Mouse (Mus musculus) layer of hippocampus, postnatal 10 days (tissue): Measurements from ENCODE around the gene Rtp4. TPM values are rescaled to one million over a fixed set of nuclear protein-coding genes. Genes with fewer than 3 reads are reported as not detected.
A peak's percentile ranks its signal among the peaks of the same experiment; 100 is the strongest.

Experiments
- DNase-seq, 2 experiments: peaks; one replicate each; pipeline ENCODE4 v3.0.0; 2021; ENCODE audit warnings: low spot score in 2 of 2
- total RNA-seq, 2 experiments: library from RNA; stranded (reverse); gene quantifications; 2 replicates each; pipeline ENCODE4 v1.2.3; 2021

The Rtp4 gene
- total RNA-seq, 2 experiments from 2014 or later = 0.60 to 1.1 TPM

DNA sequence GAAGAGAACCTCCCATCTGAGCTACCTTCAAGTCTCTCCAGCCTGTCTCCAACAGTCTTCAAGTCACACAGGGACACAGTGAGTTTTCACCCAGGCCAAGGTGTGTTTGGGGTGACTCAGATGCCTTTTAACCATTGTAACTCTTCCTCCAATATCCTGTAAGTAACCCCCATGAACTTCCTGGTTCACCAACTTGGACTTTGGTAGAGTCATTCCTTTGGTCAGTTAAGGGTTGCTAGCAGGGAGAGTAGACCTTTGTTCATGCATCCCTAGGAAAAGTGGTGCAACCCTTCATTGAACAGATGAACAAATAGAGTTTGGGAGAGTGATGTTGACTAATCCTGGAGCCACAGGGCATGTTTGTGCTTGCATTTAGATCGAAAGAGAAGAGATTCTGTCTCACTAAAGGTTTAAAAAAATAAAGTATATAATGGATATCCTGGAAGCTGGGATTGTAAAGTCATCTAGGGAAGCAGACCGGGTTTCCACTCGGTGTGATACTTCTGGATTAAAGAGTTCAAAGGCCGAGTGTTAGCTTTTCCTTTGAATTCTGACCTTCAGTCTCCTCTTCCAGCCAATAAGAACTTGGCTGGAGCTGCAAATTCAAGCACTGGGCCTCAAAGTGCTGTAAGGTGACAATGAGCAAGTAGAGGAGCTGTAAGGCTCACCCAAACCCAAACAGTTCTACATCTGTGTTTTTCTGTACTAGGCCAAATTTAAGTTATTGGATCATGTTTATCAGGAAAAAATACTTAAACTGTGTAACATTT is 8.7 kb upstream of the Rtp4 start:
- DNase-seq = no peak

DNA sequence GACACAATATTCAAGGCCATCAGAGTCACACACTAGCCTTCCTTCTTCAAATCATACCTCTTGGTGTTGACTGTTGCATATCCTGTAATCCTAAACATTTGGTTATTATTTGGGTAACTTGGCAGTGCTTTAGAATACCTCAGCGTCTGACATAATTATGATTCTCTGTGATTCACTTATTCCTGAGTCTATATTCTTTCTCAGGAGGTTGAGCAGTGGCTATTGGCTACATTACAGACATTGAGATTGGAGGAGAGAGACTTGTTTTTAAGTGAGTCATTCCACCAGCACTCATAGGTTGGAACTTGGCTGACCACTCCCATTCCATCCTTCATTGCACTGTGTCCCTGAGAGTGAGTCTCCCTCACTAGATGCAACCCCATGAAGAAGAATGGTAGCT is 6.7 kb upstream of the Rtp4 start:
- no peak for DNase-seq

- DNase-seq = peak in 1 of 2 experiments; percentile 38
Observed at GRCm38 (mm10) chr16:23515766-23516165, 4.3 kb upstream of the Rtp4 start.

DNA sequence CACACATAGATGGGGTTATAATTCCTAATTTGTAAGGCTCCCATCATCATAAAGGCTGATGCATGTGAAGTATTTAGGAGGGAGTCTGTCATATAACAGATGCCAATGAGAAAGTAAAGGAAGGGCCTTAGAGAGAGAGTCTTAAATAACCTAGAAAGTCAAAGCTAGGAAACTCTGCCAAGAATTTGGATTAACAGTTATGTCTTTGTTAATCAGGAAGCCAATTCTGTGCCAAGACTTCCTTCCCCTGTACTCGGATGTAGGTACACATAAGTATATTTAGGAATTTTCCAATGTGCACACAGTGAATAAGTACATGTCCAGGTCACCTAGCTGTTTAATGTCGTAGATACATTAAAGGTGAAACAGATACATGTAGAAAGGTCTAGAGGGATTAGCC is 3.5 kb upstream of the Rtp4 start:
- DNase-seq = no peak

DNA sequence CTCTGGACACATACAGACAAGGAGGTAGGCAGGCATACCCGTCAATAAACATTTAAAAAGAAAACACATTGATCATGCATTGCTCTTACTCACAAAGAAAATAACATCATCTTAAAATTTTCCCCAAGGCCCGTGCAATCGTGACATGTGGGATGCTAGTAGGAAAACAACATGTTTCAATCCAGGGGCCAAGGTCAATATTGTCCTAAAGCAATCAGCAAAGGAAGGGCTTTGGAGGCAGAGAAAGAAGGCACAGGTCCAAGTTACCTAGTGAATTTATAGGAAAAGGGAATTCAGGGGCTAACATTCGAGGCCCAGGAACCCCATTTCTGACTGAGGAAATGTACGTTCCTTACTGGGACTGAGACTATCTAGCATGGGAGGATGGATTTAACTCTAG is 2.9 kb upstream of the Rtp4 start:
- DNase-seq = no peak

DNA sequence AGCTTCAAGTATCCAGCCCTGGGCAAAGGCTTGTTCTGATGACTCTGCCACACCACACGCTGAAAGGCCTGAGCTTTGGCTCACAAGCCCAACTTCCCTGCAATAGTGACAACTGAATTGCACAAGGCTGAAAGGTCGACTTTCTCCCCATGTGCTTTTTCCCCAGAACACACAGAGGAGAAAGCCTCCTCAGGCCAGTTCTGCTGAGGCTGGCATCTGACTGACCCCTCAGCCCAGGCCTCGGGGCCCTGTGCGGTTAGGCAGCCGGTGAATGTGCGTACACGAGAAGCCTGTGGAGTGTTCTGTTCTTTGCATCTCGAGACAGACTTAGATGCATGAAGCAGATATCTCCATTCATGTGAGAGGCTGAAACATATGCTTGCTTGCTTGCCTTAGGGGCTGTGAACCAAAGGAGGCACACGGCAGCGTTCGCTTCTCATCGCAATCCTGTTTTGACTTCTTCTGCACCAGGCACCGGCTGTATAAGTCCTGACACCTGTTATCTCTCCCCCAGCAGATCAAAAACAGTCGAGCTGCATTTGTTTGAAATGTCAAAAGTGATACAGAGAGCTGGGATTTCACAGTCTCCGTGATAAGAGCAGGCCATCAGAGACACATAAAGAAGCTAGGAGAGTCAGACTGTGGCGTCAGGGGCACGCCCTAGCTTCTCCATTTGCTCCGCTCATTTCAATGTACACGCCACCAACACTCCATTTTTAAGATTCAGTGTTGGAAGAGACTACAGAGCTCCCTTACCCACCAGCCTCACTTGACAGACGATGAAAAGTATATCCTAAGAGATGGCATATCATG is 2.1 kb upstream of the Rtp4 start:
- peak in 1 of 2 experiments; percentile 27 for DNase-seq

DNA sequence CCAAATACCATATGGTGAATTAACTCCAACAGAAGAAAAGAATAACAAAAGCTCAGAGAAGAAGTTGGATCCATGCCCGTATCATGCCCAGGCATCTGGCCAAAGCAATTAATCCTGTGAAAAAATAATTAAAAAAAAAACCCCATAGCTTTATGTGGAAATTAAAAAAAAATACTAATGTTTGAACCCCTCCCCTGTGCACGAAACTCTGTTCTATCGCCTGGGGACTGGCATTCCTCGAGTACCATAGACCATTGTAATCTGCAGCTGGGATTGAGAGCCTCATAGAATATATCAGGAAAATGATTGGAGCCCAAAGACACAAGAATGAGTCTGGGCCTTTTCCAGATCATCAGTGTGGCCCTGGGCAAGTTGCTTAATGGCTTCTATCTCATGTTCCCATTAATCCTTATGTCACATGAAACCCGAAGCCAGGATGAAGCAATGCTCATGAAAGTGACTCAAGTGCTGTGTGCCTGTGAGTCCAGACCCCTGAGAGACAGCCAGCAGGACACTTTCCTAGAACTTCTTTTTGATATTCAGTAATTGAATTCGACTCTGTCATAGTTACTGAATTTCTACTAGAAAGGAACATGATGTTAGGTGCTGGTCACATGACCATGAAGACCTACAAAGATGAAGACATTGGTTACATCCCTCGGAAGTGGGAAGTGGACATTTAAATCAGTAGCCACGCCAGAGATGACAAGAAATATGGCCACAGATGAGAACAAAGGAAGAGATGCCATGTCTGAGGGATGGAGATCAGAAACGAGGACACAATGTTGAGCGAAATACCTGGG is 1.3 kb upstream of the Rtp4 start:
- peak in 1 of 2 experiments; percentile 44 for DNase-seq

- no peak for DNase-seq
Observed at GRCm38 (mm10) chr16:23519771-23520170, 320 bp upstream of the Rtp4 start.

DNA sequence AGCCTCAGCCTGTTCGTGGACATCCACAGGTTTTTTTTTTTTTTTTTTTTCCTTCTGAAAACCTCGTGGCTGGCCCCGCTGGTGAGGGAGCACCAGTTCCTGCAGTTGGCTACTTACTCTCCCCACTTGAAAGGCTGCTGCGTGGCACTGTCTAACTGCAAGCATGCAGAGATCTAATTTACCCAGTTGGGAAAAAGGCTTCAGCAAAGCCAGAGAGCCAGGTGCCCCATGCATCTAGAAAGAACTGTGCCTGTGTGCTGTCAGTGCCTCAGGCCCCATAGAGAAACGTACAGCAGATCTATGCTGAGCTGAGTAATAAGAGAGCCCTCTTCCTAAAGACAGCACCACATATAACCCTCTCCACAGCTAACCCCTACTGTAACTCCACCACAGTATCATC is 1.0 kb downstream of the Rtp4 start:
- peak in 1 of 2 experiments; percentile 27 for DNase-seq

GRCm38 (mm10) chr16:23522081-23522480 is 2.0 kb downstream of the Rtp4 start:
- no peak for DNase-seq

- no peak for DNase-seq
Observed at GRCm38 (mm10) chr16:23529186-23529585, 9.1 kb downstream of the Rtp4 start.

- DNase-seq = no peak
Observed at GRCm38 (mm10) chr16:23533707-23534106, 13.6 kb downstream of the Rtp4 start.

GRCm38 (mm10) chr16:23541046-23541445 is 21.0 kb downstream of the Rtp4 start:
- no peak for DNase-seq

DNA sequence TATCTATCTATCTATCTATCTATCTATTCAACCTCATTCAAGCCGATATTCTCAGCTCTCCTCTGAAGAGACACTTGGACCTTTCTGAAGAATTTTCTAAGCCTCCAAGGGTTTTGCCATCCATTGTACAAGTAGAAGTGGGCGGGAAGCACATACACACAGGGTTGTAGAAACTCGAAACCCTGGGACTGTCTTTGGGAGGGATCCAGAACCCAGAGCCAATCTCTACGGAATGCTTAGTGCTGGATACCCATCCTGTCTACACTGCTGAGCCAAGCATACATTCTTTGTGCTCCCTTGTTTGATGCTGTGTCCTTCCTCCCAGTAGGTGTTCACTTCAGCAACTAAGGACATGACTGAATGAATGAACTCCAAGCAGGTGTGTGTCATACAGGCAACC is 22.8 kb downstream of the Rtp4 start:
- DNase-seq = no peak

GRCm38 (mm10) chr16:23544361-23544760 is 24.3 kb downstream of the Rtp4 start:
- no peak for DNase-seq

GRCm38 (mm10) chr16:23547783-23548182 is 27.7 kb downstream of the Rtp4 start:
- no peak for DNase-seq

DNA sequence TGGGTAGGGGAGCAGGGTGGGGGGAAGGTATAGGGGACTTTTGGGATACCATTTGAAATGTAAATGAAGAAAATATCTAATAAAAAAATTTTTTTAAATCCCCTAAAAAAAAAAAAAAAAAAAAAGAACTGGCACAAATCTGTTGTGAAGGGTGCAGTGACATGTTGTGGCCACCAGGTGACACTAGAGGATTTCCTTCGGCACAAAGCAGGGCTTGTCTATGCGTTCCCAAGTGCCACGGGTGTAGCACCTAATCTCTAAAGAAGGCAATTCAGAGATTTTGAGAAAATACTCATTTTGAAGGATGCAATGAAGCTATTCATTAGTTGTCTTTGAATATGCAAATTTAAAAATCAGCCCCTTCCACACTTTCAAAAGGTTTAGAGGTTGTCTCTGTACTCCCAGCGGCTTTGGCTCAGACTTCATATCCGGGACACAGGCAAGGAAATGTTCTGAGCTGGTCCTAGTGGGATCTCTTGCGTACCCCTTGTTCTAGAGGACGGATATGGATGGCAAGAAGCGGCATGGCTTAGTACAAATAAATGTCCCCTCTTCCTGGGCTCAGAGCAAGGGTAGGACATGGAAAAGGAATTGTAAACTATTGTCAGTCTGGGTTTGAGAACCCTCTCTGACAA is 30.4 kb downstream of the Rtp4 start:
- DNase-seq = peak; percentile 67 to 73

DNA sequence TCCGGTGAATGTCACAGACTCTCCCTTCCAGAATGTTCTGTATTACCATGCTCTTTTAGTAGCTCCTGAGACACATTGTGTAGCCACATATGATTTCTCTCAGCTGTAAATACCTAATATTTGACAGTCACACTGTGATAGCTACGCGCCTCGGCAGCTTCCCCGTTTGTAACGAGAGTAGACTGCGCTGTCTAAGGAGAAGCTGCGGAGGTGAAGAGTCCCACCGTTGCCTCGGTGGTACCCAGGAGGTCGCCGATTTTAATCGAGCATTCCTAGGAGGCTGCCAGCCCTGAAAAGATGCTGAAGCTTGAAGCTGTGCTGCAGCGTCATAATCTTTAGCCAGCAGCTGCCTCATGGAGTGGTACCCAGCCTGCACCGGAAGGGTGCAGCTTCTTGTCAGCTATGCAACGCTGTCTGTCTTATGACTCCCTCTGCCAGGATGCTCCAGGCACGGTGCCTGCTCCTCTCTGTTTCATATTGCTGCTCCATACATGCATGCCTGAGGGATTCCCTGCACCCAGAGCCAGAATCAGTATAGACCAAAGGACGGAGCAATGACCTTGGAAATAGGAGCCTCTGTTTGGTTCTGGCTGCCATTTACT is 31.0 kb downstream of the Rtp4 start:
- DNase-seq = no peak

- no peak for DNase-seq
Observed at GRCm38 (mm10) chr16:23554673-23555072, 34.6 kb downstream of the Rtp4 start.

GRCm38 (mm10) chr16:23557195-23557594 is 37.1 kb downstream of the Rtp4 start:
- no peak for DNase-seq

DNA sequence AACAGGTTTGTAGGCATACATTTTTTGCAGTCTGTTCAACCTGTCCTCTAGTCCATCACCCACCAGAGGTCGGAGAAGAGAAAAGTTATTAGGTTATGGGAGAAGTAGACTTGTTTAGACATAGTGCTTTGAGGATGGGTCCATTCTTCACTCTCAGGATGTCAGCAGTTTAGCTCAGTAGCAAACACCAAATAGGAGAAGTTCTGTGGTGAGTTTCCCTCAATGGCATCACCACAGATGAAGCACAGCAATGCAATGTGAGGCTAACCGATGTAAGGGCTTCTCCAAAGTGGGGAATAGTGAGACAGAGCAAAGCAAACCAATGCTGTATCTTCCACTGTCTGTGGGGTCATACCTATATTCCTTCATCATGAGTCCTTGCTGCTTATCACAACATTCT is 37.6 kb downstream of the Rtp4 start:
- no peak for DNase-seq
